Mouse (Mus musculus) cerebellum, adult 8-10 months (tissue): ENCODE data around the gene Hand1.

Source experiments
- DNase-seq: peaks from one replicate; pipeline ENCODE4 v3.0.0; 2022

Gene Hand1

GRCm38 (mm10) chr11:57801766-57802510 lies 30.7 kb downstream of the Hand1 start:
- DNase-seq: peak; percentile 46

GRCm38 (mm10) chr11:57800971-57801765 lies 31.4 kb downstream of the Hand1 start, which contains the start of gene Sap30l:
Gene Sap30l (plus strand): TSS chr11:57801637.
- DNase-seq: peak; percentile 97

- DNase-seq: no peak
Observed at GRCm38 (mm10) chr11:57800266-57800951, 32.2 kb downstream of the Hand1 start.

- DNase-seq: no peak
Observed at GRCm38 (mm10) chr11:57799456-57799855, 33.2 kb downstream of the Hand1 start.

GRCm38 (mm10) chr11:57797828-57798227 lies 34.8 kb downstream of the Hand1 start:
- DNase-seq: no peak

- no peak for DNase-seq
Observed at GRCm38 (mm10) chr11:57795086-57795485, 37.5 kb downstream of the Hand1 start.

GRCm38 (mm10) chr11:57790866-57791535 lies 41.6 kb downstream of the Hand1 start:
- no peak for DNase-seq

GRCm38 (mm10) chr11:57787913-57788312 lies 44.7 kb downstream of the Hand1 start:
- DNase-seq: peak; percentile 43

GRCm38 (mm10) chr11:57786616-57787418 lies 45.8 kb downstream of the Hand1 start:
- DNase-seq: peak; percentile 61

- DNase-seq: no peak
Observed at GRCm38 (mm10) chr11:57779824-57780223, 52.8 kb downstream of the Hand1 start.
